Mouse (Mus musculus) liver, embryonic 11.5 days (tissue): Measurements from ENCODE around the gene Upk3a. TPM values are rescaled to one million over a fixed set of nuclear protein-coding genes. Genes with fewer than 3 reads are reported as not detected.

Source experiments
- ATAC-seq: fragments of 200-750 bp; cut with Nextera tagmentation; replicated peaks from 2 replicates; pipeline ENCODE4 v1.8.0; 2017; ENCODE audit warnings: moderate number of reproducible peaks, mild to moderate bottlenecking, moderate TSS enrichment, moderate library complexity; ENCODE audit not compliant: low FRiP score
- DNase-seq: peaks from one replicate; pipeline ENCODE4 v3.0.0-alpha.2; 2017; ENCODE audit warnings: low spot score
- H3K27ac ChIP-seq: fragments of 300-500 bp; sonication (generic); 2 replicates; pipeline ENCODE4 v1.5.1; 2014; ENCODE audit warnings: mild to moderate bottlenecking, low read depth, low read length, control low read depth
- H3K27me3 ChIP-seq: fragments of 300-500 bp; sonication (generic); replicated peaks from 2 replicates; pipeline ENCODE4 v1.6.1; 2014; ENCODE audit warnings: low read length, mixed read lengths; ENCODE audit not compliant: control insufficient read depth, insufficient read depth
- H3K36me3 ChIP-seq: fragments of 300-500 bp; sonication (generic); 2 replicates; pipeline ENCODE4 v1.6.1; 2014; ENCODE audit warnings: mild to moderate bottlenecking, low read length, moderate library complexity, mixed read lengths; ENCODE audit not compliant: control insufficient read depth, insufficient read depth
- H3K4me1 ChIP-seq: fragments of 300-500 bp; sonication (generic); replicated peaks from 2 replicates; pipeline ENCODE4 v1.6.1; 2014; ENCODE audit warnings: low read length, mixed read lengths; ENCODE audit not compliant: control insufficient read depth, insufficient read depth
- H3K4me2 ChIP-seq: fragments of 300-500 bp; sonication (generic); 2 replicates; pipeline ENCODE4 v1.6.1; 2014; ENCODE audit warnings: mild to moderate bottlenecking, control low read depth, moderate library complexity
- H3K4me3 ChIP-seq: fragments of 300-500 bp; sonication (generic); 2 replicates; pipeline ENCODE4 v1.5.1; 2014; ENCODE audit warnings: low read depth, low read length, control low read depth
- H3K9ac ChIP-seq: fragments of 300-500 bp; sonication (generic); 2 replicates; pipeline ENCODE4 v1.6.1; 2014; ENCODE audit warnings: low read depth, low read length, control low read depth
- H3K9me3 ChIP-seq: fragments of 300-500 bp; sonication (generic); 2 replicates; pipeline ENCODE4 v1.6.1; 2016; ENCODE audit warnings: low read length, inconsistent platforms, mixed read lengths; ENCODE audit not compliant: control insufficient read depth
- WGBS: fragments of 180-500 bp; shearing (Covaris S2); extraction: QIAGEN DNeasy Blood & Tissue Kit; methylation state at CpG from one replicate; pipeline ENCODE4 v1.1.7; 2014; 5-methylcytosine and 5-hydroxymethylcytosine counted together
- polyA plus RNA-seq: library from polyadenylated mRNA; unstranded; fragments of >200 nt; fragmentation: Nextera tagmentation; extraction: Ambion mirVana; gene quantifications from 2 replicates; pipeline ENCODE4 v1.2.1, GENCODE M21; 2014

Gene Upk3a
- polyA plus RNA-seq, 1 experiment from 2014 or later: not detected

DNA sequence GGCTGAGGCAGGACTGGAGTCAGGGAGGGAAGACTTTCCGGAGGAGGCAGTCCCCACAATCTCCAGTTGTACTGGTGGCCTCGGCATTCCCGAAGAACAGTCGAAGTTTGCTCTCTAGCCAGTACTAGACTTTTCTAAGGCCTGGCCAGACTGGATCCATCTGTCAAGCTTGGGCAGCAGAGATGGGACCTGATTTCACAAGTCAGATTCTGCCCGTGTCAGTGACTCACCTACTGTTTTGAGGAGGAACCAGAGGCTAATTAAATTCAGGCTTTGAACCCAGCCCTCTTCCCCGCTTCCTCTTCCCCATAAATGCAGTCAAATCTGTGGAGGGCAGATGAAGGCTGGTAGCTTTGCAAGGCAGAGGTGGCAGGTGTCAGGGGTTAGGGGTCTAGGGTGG, 21.9 kb upstream of the Upk3a start:
- Histone ChIP-seq H3K27me3 (no peaks in the 10 kb centered on the region), H3K4me1 (no peaks in the 10 kb centered on the region), H3K4me3 (no peak overlapping the region), H3K36me3 (no peaks in the 10 kb centered on the region), H3K27ac (no peak overlapping the region), H3K4me2 (no peak overlapping the region), H3K9ac (no peak overlapping the region), H3K9me3 (no peaks in the 10 kb centered on the region)
- no peak for ATAC-seq
- WGBS: 24% methylated on average over 6 of the region's 6 CpGs
- DNase-seq: no peak

GRCm38 (mm10) chr15:84995967-84996366, 21.0 kb upstream of the Upk3a start:
- H3K9me3 ChIP-seq: no peaks in the 10 kb centered on the region
- H3K4me2 ChIP-seq: no peak overlapping the region
- no peak overlapping the region for H3K9ac ChIP-seq
- DNase-seq (peak; percentile 51), ATAC-seq (0 out of 2 replicates have a peak, but pooled peaks have one; percentile 10)
- no peak overlapping the region for H3K4me3 ChIP-seq
- no peaks in the 10 kb centered on the region for H3K36me3 ChIP-seq
- no peaks in the 10 kb centered on the region for H3K27me3 ChIP-seq
- H3K4me1 ChIP-seq: no peaks in the 10 kb centered on the region
- WGBS: 7% methylated on average over 1 of the region's 1 CpGs
- no peak overlapping the region for H3K27ac ChIP-seq

DNA sequence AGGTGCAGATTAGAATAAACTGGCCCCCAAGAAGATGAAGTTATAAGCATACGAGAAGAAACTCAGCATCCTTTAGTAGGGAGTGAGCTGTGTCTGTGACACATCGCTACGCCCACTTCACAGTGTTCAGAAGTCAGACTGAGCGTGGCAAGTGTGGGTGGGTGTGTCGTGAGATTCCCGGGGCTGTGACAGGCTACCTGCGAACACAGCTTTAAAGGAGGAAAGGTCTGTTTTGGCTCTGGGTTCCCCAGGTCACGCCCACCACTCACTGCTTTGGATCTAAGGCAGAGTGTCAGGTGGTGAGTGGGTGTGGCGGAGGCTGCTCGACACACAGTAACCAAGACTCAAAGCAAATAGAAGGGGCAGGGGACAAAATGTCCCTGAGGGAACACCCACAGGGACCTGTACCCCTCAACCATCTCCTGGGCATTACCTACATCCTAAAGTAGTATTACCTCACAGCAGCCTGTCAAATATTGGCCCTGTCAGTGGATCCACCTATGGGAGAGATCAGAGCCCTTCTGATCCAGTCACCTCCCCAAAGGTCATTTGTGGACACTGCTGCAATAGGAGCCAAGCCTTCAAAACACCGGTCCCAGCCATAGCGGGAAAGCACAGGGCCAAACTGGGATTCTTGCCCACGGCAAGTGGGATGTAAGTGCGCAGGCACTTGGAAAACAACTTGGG, 19.0 kb upstream of the Upk3a start:
- no peak overlapping the region for H3K27ac ChIP-seq
- H3K9ac ChIP-seq: no peak overlapping the region
- no peak overlapping the region for H3K4me3 ChIP-seq
- ATAC-seq: no peak
- H3K4me2 ChIP-seq: no peak overlapping the region
- no peak for DNase-seq
- 62% methylated on average over 14 of the region's 14 CpGs for WGBS
- H3K36me3 ChIP-seq: no peaks in the 10 kb centered on the region
- no peaks in the 10 kb centered on the region for H3K9me3 ChIP-seq
- no peaks in the 10 kb centered on the region for H3K4me1 ChIP-seq
- no peaks in the 10 kb centered on the region for H3K27me3 ChIP-seq

DNA sequence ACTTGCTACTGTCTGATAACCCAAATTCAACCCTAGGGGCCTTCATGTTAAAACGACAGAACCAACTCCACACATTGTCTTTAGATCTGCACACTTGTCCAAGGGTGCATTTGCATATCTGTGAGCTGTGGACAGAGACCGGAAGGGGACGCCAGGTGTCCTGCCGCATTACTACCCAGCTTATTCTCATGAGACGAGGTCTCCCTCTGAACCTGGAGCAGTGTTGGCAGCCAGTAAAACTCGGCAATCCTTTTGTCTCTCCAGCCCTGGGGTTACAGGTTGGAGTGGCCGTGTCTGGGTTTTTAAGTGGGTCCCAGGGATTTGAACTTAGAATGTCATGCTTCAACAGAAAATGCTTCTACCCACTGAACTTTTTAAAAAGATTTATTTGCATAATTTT, 17.0 kb upstream of the Upk3a start:
- no peaks in the 10 kb centered on the region for H3K4me1 ChIP-seq
- no peak overlapping the region for H3K27ac ChIP-seq
- H3K27me3 ChIP-seq: no peaks in the 10 kb centered on the region
- WGBS: 66% methylated on average over 7 of the region's 7 CpGs
- no peak overlapping the region for H3K9ac ChIP-seq
- H3K4me3 ChIP-seq: no peak overlapping the region
- no peak overlapping the region for H3K4me2 ChIP-seq
- no peak for DNase-seq
- H3K36me3 ChIP-seq: no peaks in the 10 kb centered on the region
- H3K9me3 ChIP-seq: no peaks in the 10 kb centered on the region
- no peak for ATAC-seq

DNA sequence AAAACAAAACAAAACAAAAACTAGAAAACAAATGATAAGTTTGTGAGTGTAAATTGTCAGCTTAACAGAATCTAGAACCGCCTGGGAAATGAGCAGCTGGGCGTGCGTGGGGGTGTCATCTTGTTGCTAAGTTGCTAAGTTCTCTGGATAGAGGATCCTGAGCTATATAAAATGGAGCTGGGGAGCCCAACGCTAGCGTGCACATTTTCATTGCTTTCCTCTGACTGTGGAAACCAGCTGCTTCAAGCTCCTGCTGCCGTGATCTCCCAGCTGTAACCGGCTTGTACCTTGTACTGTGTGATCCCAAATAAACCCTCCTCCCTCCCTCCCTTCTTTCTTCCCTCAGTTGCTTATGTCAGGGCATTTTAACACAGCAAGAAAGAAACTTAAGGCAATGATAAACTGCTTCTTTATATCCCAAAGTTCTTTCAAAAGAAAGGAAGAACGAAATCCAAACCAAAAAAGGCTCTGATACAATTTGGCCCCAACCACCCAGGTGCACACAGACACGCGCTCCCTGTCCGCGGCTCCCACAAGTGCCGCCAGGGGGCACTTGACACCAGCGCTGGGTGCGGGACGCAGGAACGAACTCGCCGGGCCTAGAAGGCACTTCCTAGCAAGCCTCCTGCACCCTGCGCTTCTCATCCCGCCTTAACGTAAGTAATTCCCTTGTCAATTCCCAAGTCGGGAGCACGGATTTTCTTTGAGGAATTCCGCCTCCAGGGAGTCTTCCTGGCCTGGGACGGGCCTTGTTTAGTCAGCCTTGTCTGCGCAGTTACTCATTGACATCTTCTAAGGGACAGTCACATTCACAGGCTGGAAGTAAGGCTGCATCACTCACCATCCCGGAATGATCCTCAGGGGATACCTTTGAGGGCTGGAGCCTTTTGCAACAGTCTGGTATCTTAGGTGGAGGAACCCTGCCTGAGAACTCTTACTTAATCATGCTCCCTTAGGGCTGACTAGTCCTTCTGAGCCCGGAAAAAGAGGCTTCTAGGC, 15.7 kb upstream of the Upk3a start:
- Histone ChIP-seq H3K27me3 (no peaks in the 10 kb centered on the region), H3K9me3 (no peaks in the 10 kb centered on the region), H3K27ac (no peak overlapping the region), H3K4me1 (no peaks in the 10 kb centered on the region), H3K9ac (no peak overlapping the region), H3K4me3 (no peak overlapping the region), H3K36me3 (no peaks in the 10 kb centered on the region), H3K4me2 (no peak overlapping the region)
- DNase-seq (peak; percentile 71), ATAC-seq (peak; percentile 47; the same call in 1 of the 2 replicates)
- WGBS: 21% methylated on average over 29 of the region's 29 CpGs

DNA sequence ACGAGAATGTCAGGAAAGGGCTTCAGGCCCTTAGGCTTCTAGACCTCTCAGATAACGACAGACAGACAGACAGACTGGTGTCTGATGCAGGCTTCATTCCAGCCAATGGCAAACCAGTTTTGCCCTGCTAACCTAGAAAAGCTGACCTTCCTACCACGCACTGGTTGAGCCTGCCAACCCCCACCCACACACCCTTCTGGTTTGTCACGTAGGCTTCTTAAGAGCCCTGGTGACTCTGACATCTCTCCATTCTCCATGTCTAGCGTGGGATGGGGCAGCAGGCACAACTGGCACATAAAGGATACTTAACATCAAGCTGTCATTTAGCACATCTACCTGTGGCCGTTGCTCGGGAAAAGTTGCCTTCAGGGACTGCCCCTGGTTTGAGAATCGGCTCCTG, 7.3 kb upstream of the Upk3a start:
- ATAC-seq (no peak), DNase-seq (no peak)
- Histone ChIP-seq H3K4me2 (no peak overlapping the region), H3K4me1 (no peaks in the 10 kb centered on the region), H3K9me3 (no peaks in the 10 kb centered on the region), H3K27ac (no peak overlapping the region), H3K27me3 (no peaks in the 10 kb centered on the region), H3K9ac (no peak overlapping the region), H3K36me3 (no peaks in the 10 kb centered on the region), H3K4me3 (no peak overlapping the region)
- 67% methylated on average over 8 of the region's 8 CpGs for WGBS

DNA sequence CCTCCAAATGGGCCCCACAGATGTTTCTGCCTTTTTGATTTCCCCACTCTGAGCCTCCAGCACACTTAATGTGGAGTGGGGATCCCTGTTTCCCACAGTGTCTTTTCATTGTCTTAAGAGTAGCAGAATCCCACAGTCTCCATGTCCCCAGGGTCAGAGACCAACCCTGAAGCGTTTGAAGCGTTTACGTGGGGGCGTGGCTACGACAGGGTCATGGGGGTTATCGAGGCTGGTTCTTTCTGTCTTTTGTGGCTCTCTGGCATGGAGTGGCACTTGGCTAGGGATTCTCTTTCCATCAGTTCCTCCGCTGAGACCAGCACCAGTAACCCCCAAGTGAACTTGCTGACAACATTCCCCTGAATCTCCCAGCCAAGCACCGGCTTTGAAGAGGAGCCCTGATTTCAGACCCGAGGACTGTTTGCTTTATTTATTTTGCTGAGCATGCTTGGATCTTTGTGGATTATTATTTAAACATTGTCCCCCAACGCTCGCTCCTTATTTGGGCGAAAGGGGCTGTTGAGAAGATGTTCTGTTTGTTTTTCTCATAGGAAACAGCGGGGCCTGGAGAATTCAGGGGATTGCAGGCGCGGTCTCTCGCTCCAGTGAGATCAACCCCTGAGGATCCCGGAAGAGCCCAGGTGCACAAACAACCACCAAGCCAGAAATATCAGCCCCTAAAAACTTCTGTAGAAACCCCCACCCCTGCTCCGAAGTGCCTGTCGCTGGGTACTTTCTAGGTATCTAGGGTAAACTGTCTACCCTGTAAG, 4.9 kb upstream of the Upk3a start:
- Histone ChIP-seq H3K27me3 (peaks cover 4% of the 10 kb centered on the region; the same call in 1 of the 2 replicates), H3K36me3 (no peaks in the 10 kb centered on the region), H3K4me2 (peak overlapping the region; percentile 33), H3K4me3 (no peak overlapping the region), H3K4me1 (no peaks in the 10 kb centered on the region), H3K27ac (no peak overlapping the region), H3K9me3 (no peaks in the 10 kb centered on the region), H3K9ac (no peak overlapping the region)
- DNase-seq (no peak), ATAC-seq (no peak)
- WGBS: 38% methylated on average over 19 of the region's 19 CpGs

DNA sequence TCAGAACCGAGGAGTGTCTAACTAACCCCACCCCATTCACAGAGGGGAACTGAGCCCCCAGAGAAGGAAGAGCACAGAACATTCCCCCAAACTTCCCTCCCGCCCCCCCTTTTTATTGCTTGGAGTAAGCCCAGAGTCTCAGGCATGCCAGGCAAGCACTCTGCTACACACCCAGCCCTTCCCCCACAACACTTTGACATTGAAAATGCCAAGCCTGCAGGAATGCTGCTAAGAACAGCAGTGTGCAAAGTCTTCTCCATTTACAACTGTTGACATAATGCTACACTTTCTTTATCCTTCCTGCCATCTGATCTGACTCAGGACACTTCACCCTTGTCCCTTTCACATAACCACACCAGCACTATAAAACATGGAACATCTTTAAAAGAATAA, 4.3 kb upstream of the Upk3a start:
- Histone ChIP-seq H3K36me3 (no peaks in the 10 kb centered on the region), H3K4me2 (peak overlapping the region; percentile 33; the same call in 1 of the 2 replicates), H3K27ac (no peak overlapping the region), H3K27me3 (peaks cover 10% of the 10 kb centered on the region; the same call in 1 of the 2 replicates), H3K9ac (no peak overlapping the region), H3K4me3 (no peak overlapping the region), H3K4me1 (no peaks in the 10 kb centered on the region), H3K9me3 (no peaks in the 10 kb centered on the region)
- ATAC-seq (no peak), DNase-seq (no peak)
- WGBS: 42% methylated on average over 2 of the region's 2 CpGs
